Comparison of ENCODE assay signal across 2 mouse cellular contexts in the genomic region with DNA sequence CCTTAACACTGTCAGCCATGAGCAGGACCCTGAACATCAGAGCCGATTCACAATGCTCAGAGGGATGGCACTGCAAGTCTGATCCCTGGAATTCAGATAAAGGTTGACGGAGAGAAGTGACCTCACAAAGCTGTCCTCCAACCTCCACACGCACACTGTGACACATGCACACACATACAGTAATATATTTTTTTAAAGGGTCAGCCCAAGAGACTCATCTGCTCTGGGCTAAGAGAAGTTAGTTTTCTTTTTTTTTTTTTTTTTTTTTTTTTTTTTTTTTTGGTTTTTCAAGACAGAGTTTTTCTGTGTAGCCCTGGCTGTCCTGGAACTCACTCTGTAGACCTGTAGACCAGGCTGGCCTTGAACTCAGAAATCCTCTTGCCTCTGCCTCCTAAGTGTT.
TF ChIP-seq lines count a peak whose summit lies in the region.

No protein-coding gene starts in this region.

TF ChIP-seq in MEL, 35 proteins besides CTCF, POLR2A, EP300 and RAD21:
- TF ChIP-seq ZNF384 (IDR thresholded peaks at IDR 0.05; ENCODE audit: low read depth, low read length): peak; percentile 75

TF ChIP-seq in myocyte, 11 proteins besides CTCF, POLR2A, EP300 and RAD21:
- peak; percentile 1 for TF ChIP-seq POLR2AphosphoS2 (IDR thresholded peaks at IDR 0.05; ENCODE audit: insufficient read length, low read depth)
